Mouse (Mus musculus) C3H10T1/2 (cell line): Measurements from ENCODE around the gene Isl2. TPM values are rescaled to one million over a fixed set of nuclear protein-coding genes. Genes with fewer than 3 reads are reported as not detected.

Source experiments
- polyA plus RNA-seq, 2 experiments: library from polyadenylated mRNA; unstranded; fragments of >200 nt; fragmentation: generic; extraction: Trizol; gene quantifications; one replicate each; pipeline ENCODE4 v1.2.1; 2012; ENCODE audit warnings: missing spikeins in 2 of 2

Gene Isl2
- polyA plus RNA-seq: 1 to 10 TPM in 1 of 2 experiments, under 1 TPM in 1; 0.44 to 3.6 TPM

GRCm38 (mm10) chr9:55538377-55538776 is at the start of gene Isl2:
Gene Isl2, plus strand, starts transcription at chr9:55538672.

GRCm38 (mm10) chr9:55512027-55512543 is 26.4 kb upstream of the Isl2 start, which contains the start of gene Etfa:
Gene Etfa, minus strand, starts transcription at chr9:55512243.

Other genes with a start within 250 kb of the Isl2 start
- under 1 TPM; 0.13 to 0.27 TPM for gene Nrg4, start 211.8 kb upstream of the Isl2 start, polyA plus RNA-seq
- gene Tmem266, start 211.8 kb upstream of the Isl2 start, polyA plus RNA-seq: under 1 TPM in 1 of 2 experiments, not detected in 1; 0.09 TPM
- gene Etfa, start 26.4 kb upstream of the Isl2 start, polyA plus RNA-seq: 100 to 1,000 TPM in 1 of 2 experiments, 1 to 10 TPM in 1; 9.5 to 119 TPM